Mouse (Mus musculus) heart, embryonic 11.5 days (tissue): ENCODE results near the gene Spint2. TPM values are rescaled to one million over a fixed set of nuclear protein-coding genes. Genes with fewer than 3 reads are reported as not detected.

ENCODE experiments used
- ATAC-seq: fragments of 200-750 bp; cut with Nextera tagmentation; replicated peaks from 2 replicates; pipeline ENCODE4 v1.8.0; 2017; ENCODE audit warnings: moderate library complexity; ENCODE audit not compliant: insufficient number of reproducible peaks, low FRiP score, low TSS enrichment
- H3K27ac ChIP-seq: fragments of 300-500 bp; sonication (generic); 2 replicates; pipeline ENCODE4 v1.5.1; 2014; ENCODE audit warnings: mild to moderate bottlenecking, low read depth, low read length
- H3K27me3 ChIP-seq: fragments of 300-500 bp; sonication (generic); 2 replicates; pipeline ENCODE4 v1.6.1; 2014; ENCODE audit warnings: mild to moderate bottlenecking, low read length, mixed read lengths; ENCODE audit not compliant: control insufficient read depth, insufficient read depth
- H3K36me3 ChIP-seq: fragments of 300-500 bp; sonication (generic); 2 replicates; pipeline ENCODE4 v1.6.1; 2014; ENCODE audit warnings: mild to moderate bottlenecking, low read length, moderate library complexity, mixed read lengths; ENCODE audit not compliant: control insufficient read depth, insufficient read depth
- H3K4me1 ChIP-seq: fragments of 300-500 bp; sonication (generic); 2 replicates; pipeline ENCODE4 v1.6.1; 2014; ENCODE audit warnings: low read length; ENCODE audit not compliant: control insufficient read depth, insufficient read depth
- H3K4me2 ChIP-seq: fragments of 300-500 bp; sonication (generic); 2 replicates; pipeline ENCODE4 v1.6.1; 2014; ENCODE audit warnings: mild to moderate bottlenecking, moderate library complexity
- H3K4me3 ChIP-seq: fragments of 300-500 bp; sonication (generic); 2 replicates; pipeline ENCODE4 v1.5.1; 2014; ENCODE audit warnings: low read depth, low read length
- H3K9ac ChIP-seq: fragments of 300-500 bp; sonication (generic); 2 replicates; pipeline ENCODE4 v1.6.1; 2014; ENCODE audit warnings: mild to moderate bottlenecking, low read depth, low read length, moderate library complexity
- H3K9me3 ChIP-seq: fragments of 300-500 bp; sonication (generic); replicated peaks from 2 replicates; pipeline ENCODE4 v1.6.1; 2016; ENCODE audit warnings: low read length; ENCODE audit not compliant: control insufficient read depth
- WGBS: fragments of 180-500 bp; shearing (Covaris S2); extraction: QIAGEN DNeasy Blood & Tissue Kit; methylation state at CpG from one replicate; pipeline ENCODE4 v1.1.7; 2014; ENCODE audit not compliant: insufficient replicate concordance; 5-methylcytosine and 5-hydroxymethylcytosine counted together
- polyA plus RNA-seq: library from polyadenylated mRNA; unstranded; fragments of >200 nt; fragmentation: Nextera tagmentation; extraction: Ambion mirVana; gene quantifications from 2 replicates; pipeline ENCODE4 v1.2.1, GENCODE M21; 2014

The Spint2 gene
- polyA plus RNA-seq = 39.2 and 42.8 TPM in 2 replicates

DNA sequence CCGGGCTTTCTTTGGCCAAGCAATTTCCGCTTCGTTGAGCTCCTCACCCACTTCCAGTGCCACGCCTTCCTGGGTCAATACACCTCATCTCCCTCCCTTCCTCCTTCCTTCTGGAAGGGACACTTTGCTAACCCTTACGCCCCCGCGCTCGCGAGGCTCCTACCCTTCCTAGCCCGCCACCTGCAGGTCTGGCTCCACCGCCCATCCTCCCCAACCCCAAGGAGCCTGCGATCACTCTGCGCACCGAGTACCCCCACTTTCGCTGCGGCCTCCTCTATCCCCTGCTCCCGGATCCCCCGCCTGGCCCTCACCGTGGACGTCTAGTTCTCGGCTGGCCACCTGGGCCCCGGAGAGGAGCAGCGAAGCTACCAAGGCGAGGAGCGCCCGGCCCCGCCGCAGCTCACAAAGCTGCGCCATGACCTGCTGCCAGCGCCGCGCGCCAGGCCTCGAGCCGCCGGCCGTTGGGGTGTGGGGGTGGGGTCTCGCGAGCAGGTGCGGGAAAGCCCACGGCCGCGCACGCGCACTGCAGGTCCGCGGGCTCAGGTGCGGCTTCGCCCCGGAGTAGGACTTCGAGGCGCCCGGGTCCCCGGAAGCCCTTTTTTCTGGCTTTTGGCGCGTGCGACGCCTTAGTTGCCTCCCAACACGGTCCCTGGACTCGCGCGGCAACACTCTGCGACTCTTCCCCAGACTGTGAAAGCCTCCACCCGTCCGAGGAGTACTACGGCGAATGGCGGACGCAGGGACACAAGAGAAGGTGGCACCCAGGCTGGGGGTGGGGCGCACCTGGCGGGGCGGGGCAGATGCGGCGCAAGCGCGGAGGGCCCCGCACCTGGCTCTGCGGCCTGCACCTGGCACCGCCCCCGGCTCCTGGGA, at the start of gene Spint2:
Spint2 (minus strand) TSS at position 712 of the 873 bp plus-strand sequence.
- peaks cover 22% of the 10 kb centered on the region for H3K4me1 ChIP-seq
- H3K9me3 ChIP-seq = no peaks in the 10 kb centered on the region
- H3K27me3 ChIP-seq = peaks cover 36% of the 10 kb centered on the region
- no peak within 1 kb of the TSS for H3K27ac ChIP-seq
- ATAC-seq = peak; percentile 50; the same call in 1 of the 2 replicates
- peak within 1 kb of the TSS; percentile 59 for H3K4me3 ChIP-seq
- H3K9ac ChIP-seq = peak within 1 kb of the TSS; percentile 77
- WGBS = 1% methylated on average over 80 of the region's 80 CpGs
- H3K36me3 ChIP-seq = no peaks in the 10 kb centered on the region
- peak within 1 kb of the TSS; percentile 100 for H3K4me2 ChIP-seq

DNA sequence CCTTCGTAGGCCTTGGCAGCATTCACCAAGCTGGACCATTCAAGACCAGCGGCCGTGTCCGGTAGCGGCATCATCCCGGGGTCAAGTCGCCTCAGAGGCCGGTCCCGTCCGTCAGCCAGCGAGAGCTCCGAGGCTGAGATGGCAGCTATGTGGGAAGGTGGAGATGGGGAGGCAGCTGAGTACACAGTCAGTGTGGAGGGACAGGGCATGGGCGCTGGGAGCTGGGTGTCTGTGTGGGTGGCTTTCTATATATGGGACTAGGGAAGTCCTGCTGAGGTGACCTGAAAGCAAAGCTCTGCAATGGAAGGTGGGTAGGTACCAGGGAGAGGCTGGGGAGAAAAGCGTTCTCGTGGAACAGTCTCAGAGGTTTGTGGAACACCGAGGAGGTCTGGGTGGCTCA, 47.3 kb upstream of the Spint2 start:
- WGBS = 91% methylated on average over 16 of the region's 16 CpGs
- Histone ChIP-seq H3K4me2 (no peak overlapping the region), H3K4me3 (no peak overlapping the region)

DNA sequence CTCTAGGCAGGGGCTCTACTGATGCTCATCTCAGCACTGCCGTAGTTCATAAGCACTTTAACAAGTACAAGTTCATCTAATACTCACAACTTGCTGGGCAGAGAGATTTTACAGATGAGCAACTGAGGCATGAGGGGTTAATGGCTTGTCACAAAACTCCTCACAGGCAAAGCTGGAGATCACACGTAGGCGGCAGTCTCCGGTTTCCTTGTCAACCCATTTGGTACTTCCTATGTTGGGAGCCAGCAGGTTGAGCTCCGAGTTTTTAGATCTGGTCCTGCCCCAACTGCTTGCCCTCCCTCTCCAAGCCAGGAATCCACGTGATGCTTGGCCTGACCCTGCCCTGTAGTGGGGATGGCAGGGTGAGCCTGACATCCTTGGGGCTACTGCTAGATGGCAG, 45.4 kb upstream of the Spint2 start:
- Histone ChIP-seq H3K9me3 (no peaks in the 10 kb centered on the region), H3K4me2 (no peak overlapping the region), H3K4me3 (no peak overlapping the region), H3K36me3 (no peaks in the 10 kb centered on the region), H3K27ac (no peak overlapping the region), H3K4me1 (no peaks in the 10 kb centered on the region), H3K9ac (no peak overlapping the region), H3K27me3 (no peaks in the 10 kb centered on the region; the same call in 1 of the 2 replicates)
- 76% methylated on average over 6 of the region's 6 CpGs for WGBS
- no peak for ATAC-seq

More for the DNA sequence above, 47.3 kb upstream of the Spint2 start:
- Histone ChIP-seq H3K27me3 (no peaks in the 10 kb centered on the region; the same call in 1 of the 2 replicates), H3K27ac (no peak overlapping the region), H3K9ac (no peak overlapping the region), H3K4me1 (no peaks in the 10 kb centered on the region), H3K36me3 (no peaks in the 10 kb centered on the region), H3K9me3 (no peaks in the 10 kb centered on the region)
- no peak; the same call in 1 of the 2 replicates for ATAC-seq

DNA sequence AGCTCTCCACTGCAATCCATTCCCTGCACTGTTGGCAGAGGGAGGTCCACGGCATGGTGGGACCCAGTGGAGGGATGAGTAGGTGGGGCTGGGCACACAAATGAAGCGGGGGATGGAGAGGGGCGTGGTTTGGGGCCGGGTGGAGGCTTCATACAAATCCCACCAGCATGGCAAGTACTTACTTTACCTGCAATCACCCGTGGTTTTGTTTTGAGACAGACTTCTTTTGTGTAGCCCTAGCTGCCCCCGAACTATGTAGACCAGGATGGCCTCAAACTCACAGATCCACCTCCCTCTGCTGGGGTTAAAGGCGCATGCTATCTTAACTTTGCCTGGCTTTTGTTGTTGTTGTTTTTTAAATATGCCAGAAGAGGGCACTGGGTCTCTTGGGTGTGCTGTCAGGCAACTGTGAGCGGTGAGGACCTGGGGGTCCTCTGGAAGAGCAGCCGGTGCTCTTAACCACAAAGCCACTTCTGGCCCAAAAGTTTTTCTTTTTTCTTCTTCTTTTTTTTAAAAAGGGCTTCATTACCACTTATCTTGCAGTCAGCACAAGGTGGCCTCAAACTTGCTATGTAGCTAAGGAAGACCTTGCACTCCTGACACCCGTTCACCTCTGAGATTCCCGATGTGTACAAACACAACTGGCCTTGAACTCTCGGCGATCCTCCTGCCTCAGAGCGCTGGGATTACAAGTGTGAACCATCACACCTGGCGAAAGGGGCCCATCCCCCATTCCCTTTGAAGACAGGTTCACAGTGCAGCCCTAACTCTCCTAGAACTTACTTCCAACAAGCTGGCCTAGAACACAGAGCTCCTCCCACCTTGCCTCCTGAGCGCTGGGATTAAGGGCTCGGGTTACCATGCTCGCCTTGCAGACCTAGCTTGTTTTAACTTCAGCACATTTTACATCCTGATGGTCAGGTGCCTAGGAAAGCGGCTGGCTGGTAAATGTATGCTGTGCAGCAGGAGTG, 37.9 kb upstream of the Spint2 start:
- H3K9ac ChIP-seq = no peak overlapping the region
- H3K4me2 ChIP-seq = peak overlapping the region; percentile 51
- peak overlapping the region; percentile 15; the same call in 1 of the 2 replicates for H3K27ac ChIP-seq
- peaks cover 20% of the 10 kb centered on the region for H3K27me3 ChIP-seq
- H3K36me3 ChIP-seq = no peaks in the 10 kb centered on the region
- H3K9me3 ChIP-seq = no peaks in the 10 kb centered on the region
- peak overlapping the region; percentile 19; the same call in 1 of the 2 replicates for H3K4me3 ChIP-seq
- WGBS = 8% methylated on average over 19 of the region's 19 CpGs
- no peak for ATAC-seq
- peaks cover 25% of the 10 kb centered on the region for H3K4me1 ChIP-seq

DNA sequence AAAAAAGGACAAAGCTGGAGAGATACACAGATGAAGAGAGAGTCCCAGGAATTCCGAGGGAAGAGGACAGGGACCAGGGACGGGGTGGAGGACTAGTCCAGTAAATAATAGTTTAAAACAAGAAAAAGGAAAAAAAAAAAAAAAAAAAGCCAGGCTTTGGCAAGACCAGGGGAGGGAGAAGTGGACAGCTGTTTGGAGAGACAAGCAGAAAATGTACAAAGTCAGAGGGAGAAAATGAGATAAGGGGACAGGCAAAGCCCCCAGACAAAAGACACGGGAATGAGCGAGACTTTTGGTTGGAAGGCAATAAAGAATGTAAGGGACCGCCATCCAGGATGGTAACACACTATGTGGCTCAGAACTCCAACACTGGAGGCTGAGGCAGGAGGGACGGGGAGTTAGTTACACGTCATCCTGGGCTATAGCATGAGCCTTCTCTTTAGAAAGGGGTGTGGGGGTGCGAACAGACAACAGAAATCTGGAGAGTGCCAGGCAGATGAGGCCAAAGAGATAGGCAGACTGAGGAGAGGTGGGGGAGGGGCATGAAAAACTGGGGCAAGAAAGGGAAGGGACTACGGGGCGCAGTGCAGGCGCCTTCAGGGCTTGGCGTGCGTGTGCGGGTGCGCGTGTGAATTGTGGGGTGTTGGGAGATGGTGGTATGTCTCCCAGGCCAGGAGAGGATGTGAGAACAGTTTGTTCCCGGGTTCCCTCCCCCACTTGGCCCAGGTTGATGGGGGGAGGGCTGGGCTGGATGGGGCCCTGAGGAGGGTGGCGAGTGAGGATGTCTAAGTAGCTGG, 36.6 kb upstream of the Spint2 start:
- WGBS = 3% methylated on average over 18 of the region's 18 CpGs
- Histone ChIP-seq H3K9me3 (no peaks in the 10 kb centered on the region), H3K4me3 (peak overlapping the region; percentile 19; the same call in 1 of the 2 replicates), H3K4me2 (peak overlapping the region; percentile 51), H3K27ac (no peak overlapping the region), H3K4me1 (peaks cover 25% of the 10 kb centered on the region), H3K9ac (0 out of 2 replicates have a peak overlapping the region, but pooled peaks have one; percentile 0), H3K27me3 (peaks cover 20% of the 10 kb centered on the region), H3K36me3 (no peaks in the 10 kb centered on the region)
- no peak for ATAC-seq

DNA sequence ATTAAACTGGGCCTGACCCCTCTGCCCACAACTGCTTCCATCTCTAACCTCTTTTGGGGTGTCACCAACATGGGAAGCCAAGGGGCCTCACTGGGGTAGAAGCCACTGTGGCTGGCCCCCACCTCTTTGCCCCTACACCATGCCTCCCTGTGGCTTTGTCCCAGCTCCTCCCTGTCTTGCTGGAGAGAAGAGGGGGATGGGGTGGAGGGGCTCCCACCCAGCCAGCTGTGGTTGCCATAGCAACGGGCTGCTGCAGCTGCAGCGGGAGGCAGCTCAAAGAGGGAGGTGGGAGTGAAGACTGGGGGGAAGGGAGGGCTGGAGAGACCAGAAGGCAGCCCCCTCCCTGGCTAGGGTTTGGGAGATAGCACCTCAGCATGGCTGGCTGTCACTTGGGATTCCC, 35.8 kb upstream of the Spint2 start:
- no peak overlapping the region for H3K9ac ChIP-seq
- H3K4me2 ChIP-seq = peak overlapping the region; percentile 23
- peaks cover 25% of the 10 kb centered on the region for H3K4me1 ChIP-seq
- H3K27ac ChIP-seq = peak overlapping the region; percentile 29; the same call in 1 of the 2 replicates
- H3K27me3 ChIP-seq = peaks cover 20% of the 10 kb centered on the region
- H3K4me3 ChIP-seq = no peak overlapping the region
- H3K9me3 ChIP-seq = no peaks in the 10 kb centered on the region
- H3K36me3 ChIP-seq = no peaks in the 10 kb centered on the region
- 0% methylated on average over 2 of the region's 2 CpGs for WGBS
- ATAC-seq = no peak; the same call in 1 of the 2 replicates

DNA sequence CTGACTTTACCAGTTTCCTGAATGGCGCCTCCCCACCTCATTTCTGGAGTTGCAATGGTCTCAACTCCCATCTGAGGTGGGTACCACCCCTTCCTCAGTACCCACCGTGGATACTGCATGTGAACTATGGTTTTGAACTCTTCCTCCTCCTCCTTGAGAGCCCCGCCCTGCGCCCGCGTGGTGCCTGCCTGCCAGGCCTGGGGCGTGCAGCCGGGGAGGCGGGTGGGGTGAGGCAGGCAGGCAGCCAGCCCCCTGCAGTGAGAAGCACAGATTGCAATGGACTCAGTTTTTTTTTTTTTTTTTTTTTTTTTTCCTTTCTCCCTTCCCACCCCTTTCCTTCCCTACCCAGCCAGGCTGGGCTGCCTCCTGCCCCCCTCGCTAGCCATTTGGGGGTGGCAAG, 35.3 kb upstream of the Spint2 start:
- Histone ChIP-seq H3K4me1 (peaks cover 25% of the 10 kb centered on the region), H3K4me3 (no peak overlapping the region), H3K36me3 (no peaks in the 10 kb centered on the region), H3K27me3 (peaks cover 20% of the 10 kb centered on the region), H3K27ac (peak overlapping the region; percentile 29; the same call in 1 of the 2 replicates), H3K9me3 (no peaks in the 10 kb centered on the region), H3K9ac (no peak overlapping the region), H3K4me2 (peak overlapping the region; percentile 23)
- ATAC-seq = 0 out of 2 replicates have a peak, but pooled peaks have one; percentile 25
- WGBS = 7% methylated on average over 10 of the region's 10 CpGs
